Mouse (Mus musculus) limb, embryonic 13.5 days (tissue): ENCODE results near the gene Sun1. TPM values are rescaled to one million over a fixed set of nuclear protein-coding genes. Genes with fewer than 3 reads are reported as not detected.

Source experiments
- ATAC-seq: fragments of 200-750 bp; cut with Nextera tagmentation; 2 replicates; pipeline ENCODE4 v1.8.0; 2017; ENCODE audit warnings: low read depth, moderate number of reproducible peaks, moderate TSS enrichment; ENCODE audit not compliant: low FRiP score
- H3K27ac ChIP-seq: fragments of 300-500 bp; sonication (generic); 2 replicates; pipeline ENCODE4 v1.5.1; 2015; ENCODE audit warnings: inconsistent platforms, mild to moderate bottlenecking, moderate library complexity
- H3K27me3 ChIP-seq: fragments of 300-500 bp; sonication (generic); 2 replicates; pipeline ENCODE4 v1.6.1; 2015; ENCODE audit warnings: mild to moderate bottlenecking, inconsistent platforms
- H3K36me3 ChIP-seq: fragments of 300-500 bp; sonication (generic); 2 replicates; pipeline ENCODE4 v1.6.1; 2015; ENCODE audit warnings: inconsistent platforms, mild to moderate bottlenecking, moderate library complexity
- H3K4me1 ChIP-seq: fragments of 300-500 bp; sonication (generic); 2 replicates; pipeline ENCODE4 v1.6.1; 2015; ENCODE audit warnings: inconsistent platforms
- H3K4me2 ChIP-seq: fragments of 300-500 bp; sonication (generic); replicated peaks from 2 replicates; pipeline ENCODE4 v1.6.1; 2015; ENCODE audit warnings: inconsistent platforms, mild to moderate bottlenecking, moderate library complexity
- H3K4me3 ChIP-seq: fragments of 300-500 bp; sonication (generic); 2 replicates; pipeline ENCODE4 v1.5.1; 2015; ENCODE audit warnings: moderate library complexity, mild to moderate bottlenecking, inconsistent platforms
- H3K9ac ChIP-seq: fragments of 300-500 bp; sonication (generic); 2 replicates; pipeline ENCODE4 v1.6.1; 2015; ENCODE audit warnings: mild to moderate bottlenecking, inconsistent platforms
- H3K9me3 ChIP-seq: fragments of 300-500 bp; sonication (generic); 2 replicates; pipeline ENCODE4 v1.6.1; 2016; ENCODE audit warnings: inconsistent platforms
- WGBS: fragments of 180-500 bp; shearing (Covaris S2); methylation state at CpG from one replicate; pipeline ENCODE4 v1.1.7; 2015; 5-methylcytosine and 5-hydroxymethylcytosine counted together
- polyA plus RNA-seq: library from polyadenylated mRNA; unstranded; fragments of >200 nt; fragmentation: Nextera tagmentation; extraction: Ambion mirVana; gene quantifications from 2 replicates; pipeline ENCODE4 v1.2.1, GENCODE M21; 2015

Gene Sun1
- 48.7 and 51.1 TPM in 2 replicates for polyA plus RNA-seq

- peak within 1 kb of the TSS; percentile 98 for H3K4me3 ChIP-seq
- peaks cover 19% of the 10 kb centered on the region for H3K4me1 ChIP-seq
- H3K4me2 ChIP-seq: peak within 1 kb of the TSS; percentile 90
- peaks cover 1% of the 10 kb centered on the region; the same call in 1 of the 2 replicates for H3K36me3 ChIP-seq
- H3K9ac ChIP-seq: peak within 1 kb of the TSS; percentile 92
- no peaks in the 10 kb centered on the region for H3K27me3 ChIP-seq
- H3K27ac ChIP-seq: peak within 1 kb of the TSS; percentile 81
- under 1% methylated on average over 63 of the region's 64 CpGs for WGBS
- no peaks in the 10 kb centered on the region for H3K9me3 ChIP-seq
- peak; percentile 99 for ATAC-seq
Observed at GRCm38 (mm10) chr5:139199995-139200769, at the start of gene Sun1. TSS of gene Sun1 (plus strand) at chr5:139200637.

GRCm38 (mm10) chr5:139160899-139161298 is 39.5 kb upstream of the Sun1 start:
- 90% methylated on average over 8 of the region's 8 CpGs for WGBS
- Histone ChIP-seq H3K4me2 (no peak overlapping the region), H3K4me1 (no peaks in the 10 kb centered on the region), H3K27ac (no peak overlapping the region), H3K9me3 (no peaks in the 10 kb centered on the region), H3K27me3 (no peaks in the 10 kb centered on the region), H3K36me3 (peaks cover 73% of the 10 kb centered on the region), H3K9ac (no peak overlapping the region), H3K4me3 (no peak overlapping the region)
- no peak for ATAC-seq

- H3K4me1 ChIP-seq: no peaks in the 10 kb centered on the region
- H3K27me3 ChIP-seq: no peaks in the 10 kb centered on the region
- WGBS: 82% methylated on average over 10 of the region's 10 CpGs
- H3K27ac ChIP-seq: no peak overlapping the region
- no peak overlapping the region for H3K9ac ChIP-seq
- ATAC-seq: no peak
- H3K4me2 ChIP-seq: no peak overlapping the region
- H3K4me3 ChIP-seq: no peak overlapping the region
- peaks cover 73% of the 10 kb centered on the region for H3K36me3 ChIP-seq
- no peaks in the 10 kb centered on the region for H3K9me3 ChIP-seq
Observed at GRCm38 (mm10) chr5:139161632-139162031, 38.8 kb upstream of the Sun1 start.

GRCm38 (mm10) chr5:139166781-139167361 is 33.6 kb upstream of the Sun1 start:
- no peak overlapping the region for H3K27ac ChIP-seq
- H3K4me1 ChIP-seq: no peaks in the 10 kb centered on the region
- H3K36me3 ChIP-seq: peaks cover 89% of the 10 kb centered on the region
- H3K9me3 ChIP-seq: no peaks in the 10 kb centered on the region
- WGBS: 88% methylated on average over 6 of the region's 6 CpGs
- no peak for ATAC-seq
- no peak overlapping the region for H3K4me2 ChIP-seq
- peaks cover 11% of the 10 kb centered on the region for H3K27me3 ChIP-seq
- no peak overlapping the region for H3K9ac ChIP-seq
- no peak overlapping the region for H3K4me3 ChIP-seq

GRCm38 (mm10) chr5:139167548-139167947 is 32.9 kb upstream of the Sun1 start:
- no peak for ATAC-seq
- H3K9ac ChIP-seq: no peak overlapping the region
- peaks cover 90% of the 10 kb centered on the region for H3K36me3 ChIP-seq
- no peaks in the 10 kb centered on the region for H3K4me1 ChIP-seq
- H3K27ac ChIP-seq: no peak overlapping the region
- whole genome bisulfite sequencing: 86% methylated on average over 1 of the region's 1 CpGs
- H3K9me3 ChIP-seq: no peaks in the 10 kb centered on the region
- no peak overlapping the region for H3K4me3 ChIP-seq
- H3K4me2 ChIP-seq: no peak overlapping the region
- H3K27me3 ChIP-seq: peaks cover 17% of the 10 kb centered on the region

- Histone ChIP-seq H3K9ac (no peak overlapping the region), H3K4me2 (no peak overlapping the region), H3K9me3 (no peaks in the 10 kb centered on the region), H3K4me3 (no peak overlapping the region), H3K27me3 (peaks cover 31% of the 10 kb centered on the region), H3K27ac (no peak overlapping the region), H3K36me3 (peaks cover 61% of the 10 kb centered on the region), H3K4me1 (peaks cover 26% of the 10 kb centered on the region)
- WGBS: 95% methylated on average over 4 of the region's 4 CpGs
- ATAC-seq: no peak
Observed at GRCm38 (mm10) chr5:139171929-139172328, 28.5 kb upstream of the Sun1 start.

- ATAC-seq: 0 out of 2 replicates have a peak, but pooled peaks have one; percentile 30
- H3K9me3 ChIP-seq: no peaks in the 10 kb centered on the region
- peaks cover 26% of the 10 kb centered on the region for H3K4me1 ChIP-seq
- peak overlapping the region; percentile 19; the same call in 1 of the 2 replicates for H3K4me2 ChIP-seq
- H3K9ac ChIP-seq: peak overlapping the region; percentile 55; the same call in 1 of the 2 replicates
- H3K4me3 ChIP-seq: no peak overlapping the region
- H3K27me3 ChIP-seq: peaks cover 48% of the 10 kb centered on the region
- peaks cover 58% of the 10 kb centered on the region for H3K36me3 ChIP-seq
- 21% methylated on average over 10 of the region's 10 CpGs for WGBS
- H3K27ac ChIP-seq: no peak overlapping the region; the same call in 1 of the 2 replicates
Observed at GRCm38 (mm10) chr5:139174141-139174540, 26.3 kb upstream of the Sun1 start.

GRCm38 (mm10) chr5:139174556-139175547 is 25.6 kb upstream of the Sun1 start:
- Histone ChIP-seq H3K4me3 (no peak overlapping the region), H3K27me3 (peaks cover 48% of the 10 kb centered on the region), H3K4me2 (peak overlapping the region; percentile 19; the same call in 1 of the 2 replicates), H3K4me1 (peaks cover 26% of the 10 kb centered on the region), H3K9me3 (no peaks in the 10 kb centered on the region), H3K9ac (peak overlapping the region; percentile 55; the same call in 1 of the 2 replicates), H3K36me3 (peaks cover 60% of the 10 kb centered on the region), H3K27ac (peak overlapping the region; percentile 39; the same call in 1 of the 2 replicates)
- WGBS: 21% methylated on average over 10 of the region's 10 CpGs
- ATAC-seq: peak; percentile 55

GRCm38 (mm10) chr5:139178895-139179631 is 21.4 kb upstream of the Sun1 start:
- H3K4me2 ChIP-seq: no peak overlapping the region
- H3K27ac ChIP-seq: no peak overlapping the region
- no peak overlapping the region for H3K4me3 ChIP-seq
- H3K27me3 ChIP-seq: peaks cover 28% of the 10 kb centered on the region
- no peaks in the 10 kb centered on the region for H3K9me3 ChIP-seq
- ATAC-seq: peak; percentile 72; the same call in 1 of the 2 replicates
- peaks cover 22% of the 10 kb centered on the region for H3K4me1 ChIP-seq
- 27% methylated on average over 11 of the region's 11 CpGs for WGBS
- H3K9ac ChIP-seq: no peak overlapping the region
- peaks cover 69% of the 10 kb centered on the region for H3K36me3 ChIP-seq

GRCm38 (mm10) chr5:139183131-139183530 is 17.3 kb upstream of the Sun1 start:
- no peaks in the 10 kb centered on the region for H3K4me1 ChIP-seq

GRCm38 (mm10) chr5:139183601-139184000 is 16.8 kb upstream of the Sun1 start:
- H3K4me1 ChIP-seq: no peaks in the 10 kb centered on the region
- WGBS: 88% methylated on average over 9 of the region's 9 CpGs
- no peak overlapping the region for H3K4me3 ChIP-seq
- H3K9me3 ChIP-seq: no peaks in the 10 kb centered on the region
- no peak overlapping the region for H3K4me2 ChIP-seq
- peaks cover under 1% of the 10 kb centered on the region; the same call in 1 of the 2 replicates for H3K27me3 ChIP-seq
- no peak for ATAC-seq
- H3K27ac ChIP-seq: no peak overlapping the region
- H3K9ac ChIP-seq: no peak overlapping the region
- H3K36me3 ChIP-seq: peaks cover 88% of the 10 kb centered on the region

More at GRCm38 (mm10) chr5:139183131-139183530, 17.3 kb upstream of the Sun1 start:
- Histone ChIP-seq H3K27me3 (peaks cover 5% of the 10 kb centered on the region), H3K4me3 (no peak overlapping the region), H3K9me3 (no peaks in the 10 kb centered on the region), H3K27ac (no peak overlapping the region), H3K9ac (no peak overlapping the region), H3K4me2 (no peak overlapping the region), H3K36me3 (peaks cover 92% of the 10 kb centered on the region)
- 92% methylated on average over 2 of the region's 2 CpGs for WGBS
- ATAC-seq: no peak
